Mouse (Mus musculus): ENCODE measurements at regions not wholly inside any gene's neighbourhood (a gene's known extent, or its start where the extent isn't known, plus 50 kb on each side); places are given as distances from the start of the nearest gene placed in this dataset.

DNA sequence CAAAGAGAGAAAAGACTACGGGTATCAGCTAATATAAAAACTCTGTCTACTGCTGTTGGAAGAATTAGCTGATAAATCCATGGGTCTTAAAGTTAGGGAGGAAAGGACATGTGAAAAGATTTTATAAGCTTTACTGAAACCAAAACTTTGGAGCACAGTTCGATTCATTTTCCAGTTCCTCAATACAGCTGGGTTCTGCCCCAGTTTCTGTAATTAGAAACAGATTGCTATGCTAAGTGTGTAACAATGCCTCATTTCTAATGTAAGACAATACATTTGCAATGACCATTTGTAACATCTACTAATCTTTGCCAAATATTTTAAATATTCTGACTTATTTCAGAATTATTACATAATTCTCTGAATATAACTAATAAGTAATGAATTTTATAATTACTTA lies 255.4 kb downstream of the Usp25 start:
- TF ChIP-seq CTCF (IDR thresholded peaks at IDR 0.05; ENCODE audit: extremely low read depth, insufficient read length, insufficient replicate concordance, low read depth, low read length) (no peak), POLR2A (IDR thresholded peaks at IDR 0.05; ENCODE audit: low read depth, low read length) (no peak)

Data from small intestine, adult 2 months (tissue).